Mouse (Mus musculus): ENCODE results near the gene Taf6l.

Taf6l gene

GRCm38 (mm10) chr19:8790171-8790570 lies 4.0 kb upstream of the Taf6l start:
- no peak for DNase-seq (ENCODE audit: low read depth)

DNA sequence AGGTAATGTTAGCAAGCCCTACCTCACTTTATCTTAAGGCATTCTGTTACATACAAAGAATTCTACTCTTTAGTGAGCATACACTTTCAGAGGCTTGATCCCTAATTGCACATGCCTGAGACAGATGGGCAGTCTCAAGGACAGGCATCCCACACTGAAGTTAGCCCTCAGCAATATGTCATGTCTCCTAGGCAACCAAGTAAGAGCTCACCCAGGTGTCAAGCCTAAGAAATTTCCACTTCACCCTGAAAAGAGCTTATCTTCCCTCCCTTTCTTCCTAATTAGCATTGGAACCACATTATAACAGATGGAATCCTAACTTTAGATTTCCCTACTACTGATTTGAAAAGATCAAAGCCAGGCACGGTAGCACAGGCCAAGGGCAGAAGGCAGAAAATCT lies 3.0 kb upstream of the Taf6l start:
- no peak for DNase-seq (ENCODE audit: low read depth)

- DNase-seq (ENCODE audit: low read depth), result no peak
Measured at GRCm38 (mm10) chr19:8788521-8788920, 2.3 kb upstream of the Taf6l start.

DNA sequence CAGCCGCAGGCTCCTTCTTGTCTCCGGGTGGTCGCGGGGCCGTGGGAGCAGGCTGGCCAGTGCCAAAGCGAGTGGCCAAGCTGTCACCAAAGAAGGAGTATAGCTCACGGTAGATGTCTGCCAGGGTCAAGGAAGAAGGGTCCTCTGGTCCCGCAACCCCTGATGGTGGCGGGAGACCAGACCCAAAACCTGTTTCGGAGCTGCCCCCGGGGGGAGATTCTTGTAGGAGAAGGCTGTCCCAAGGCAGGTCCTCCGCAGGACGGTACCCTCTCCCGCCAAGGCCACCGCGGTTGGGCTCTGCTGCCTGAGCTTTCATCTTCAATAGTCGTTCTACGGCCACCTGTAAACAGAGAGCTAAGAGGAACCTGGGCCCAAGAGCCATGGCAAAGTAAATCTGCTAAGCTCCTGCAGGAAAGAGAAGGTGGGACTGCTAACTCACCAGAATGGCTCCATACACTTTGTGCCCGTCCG lies 11.2 kb downstream of the Taf6l start:
- DNase-seq (ENCODE audit: low read depth), result peak; percentile 34

DNA sequence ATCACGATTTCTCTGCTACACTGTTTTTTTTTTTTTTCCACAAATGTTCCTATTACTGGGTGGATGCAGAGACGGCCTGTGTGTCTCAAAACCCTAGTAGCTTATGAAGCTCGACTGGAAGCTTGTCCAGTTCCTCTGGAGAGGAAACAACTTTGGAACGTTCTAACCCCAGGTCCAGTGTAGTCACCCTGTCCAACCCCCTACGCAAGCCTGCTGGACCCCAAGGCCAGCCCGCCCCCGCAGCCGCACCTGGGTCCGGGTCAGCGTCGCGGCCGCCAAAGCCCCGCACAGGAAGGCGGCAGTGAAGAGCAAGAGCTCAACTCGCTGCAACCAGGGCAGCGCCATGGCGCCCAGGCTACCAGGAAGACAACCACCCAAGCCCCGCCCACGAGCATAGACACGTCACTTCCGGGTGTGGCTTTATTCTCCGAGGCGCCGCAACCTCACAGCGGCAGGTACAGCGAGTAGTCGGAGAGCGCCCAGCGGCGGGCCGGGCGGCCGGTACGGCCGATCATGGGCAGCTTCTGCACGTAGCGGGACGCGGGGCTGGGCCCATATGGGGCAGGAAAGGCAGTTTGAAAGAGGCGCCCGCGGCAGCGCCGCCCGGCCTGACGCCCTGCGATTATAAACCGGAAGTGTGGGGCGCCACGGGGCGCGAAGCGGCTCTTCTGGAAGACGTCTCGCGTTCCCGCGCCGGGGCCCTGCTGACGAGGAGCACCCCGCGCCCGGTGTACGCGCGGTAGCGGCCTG lies 12.0 kb downstream of the Taf6l start, which contains the start of gene Tmem179b:
Gene Tmem179b (minus strand): TSS at position 382 of the 750 bp plus-strand sequence.
- peak; percentile 98 for DNase-seq (ENCODE audit: low read depth)

GRCm38 (mm10) chr19:8773409-8773808 lies 12.8 kb downstream of the Taf6l start:
- DNase-seq (ENCODE audit: low read depth), result peak; percentile 22

- DNase-seq (ENCODE audit: low read depth), result no peak
Measured at GRCm38 (mm10) chr19:8772996-8773395, 13.2 kb downstream of the Taf6l start.

- DNase-seq (ENCODE audit: low read depth), result no peak
Measured at GRCm38 (mm10) chr19:8770567-8771270, 15.5 kb downstream of the Taf6l start, which contains the start of gene Tmem223. Gene Tmem223, plus strand, starts transcription at chr19:8770996.

- no peak for DNase-seq (ENCODE audit: low read depth)
Measured at GRCm38 (mm10) chr19:8765562-8765961, 20.7 kb downstream of the Taf6l start.

DNA sequence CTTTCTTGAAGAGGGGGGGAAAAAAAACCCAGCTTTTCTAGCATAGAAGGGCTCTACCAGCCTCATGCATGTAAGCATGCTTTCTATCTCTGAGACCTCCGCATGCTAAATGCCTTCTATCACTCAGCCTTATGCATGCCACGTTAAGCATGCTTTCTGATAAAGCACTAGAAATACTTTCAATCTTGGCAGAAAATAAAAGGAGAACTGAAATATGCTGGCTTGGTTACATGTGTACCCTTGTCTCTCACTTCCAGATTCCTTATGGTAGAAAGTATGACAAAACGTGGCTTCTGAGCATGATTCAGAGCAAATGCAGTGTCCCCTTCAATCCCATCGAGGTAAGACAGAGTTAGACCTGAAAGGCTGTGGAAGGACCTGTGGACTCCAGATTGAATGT lies 22.9 kb downstream of the Taf6l start:
- DNase-seq (ENCODE audit: low read depth), result no peak

- no peak for DNase-seq (ENCODE audit: low read depth)
Measured at GRCm38 (mm10) chr19:8760757-8761156, 25.5 kb downstream of the Taf6l start.

- DNase-seq (ENCODE audit: low read depth), result no peak
Measured at GRCm38 (mm10) chr19:8758899-8759298, 27.3 kb downstream of the Taf6l start.

DNA sequence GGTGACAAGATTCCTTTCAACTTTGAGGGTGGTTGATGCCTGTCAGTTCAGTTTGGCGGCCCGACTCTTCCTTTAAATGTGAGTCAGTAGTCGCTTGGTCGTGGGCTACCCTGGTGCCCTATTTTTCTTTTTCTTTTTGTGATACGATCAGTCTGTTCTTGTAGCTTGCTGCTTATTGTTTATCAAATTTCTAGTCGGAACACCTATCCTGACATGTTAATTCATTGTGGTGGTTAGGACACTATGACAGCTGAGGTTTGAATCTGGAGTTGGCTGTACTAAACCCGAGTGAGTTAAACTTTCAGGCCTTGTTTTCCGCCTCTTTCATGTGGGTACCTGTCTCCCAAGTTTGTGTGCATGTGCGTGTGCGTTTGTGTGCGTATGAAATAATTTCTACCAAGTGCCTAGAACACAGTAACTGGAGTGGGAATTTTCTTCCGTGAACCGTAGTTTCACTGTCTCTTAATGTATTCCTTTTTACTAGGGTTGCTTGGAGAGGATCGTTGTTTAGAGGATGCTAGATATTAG lies 28.7 kb downstream of the Taf6l start:
- DNase-seq (ENCODE audit: low read depth), result peak; percentile 17

GRCm38 (mm10) chr19:8756635-8757387 lies 29.4 kb downstream of the Taf6l start, which contains the start of gene Nxf1:
Gene Nxf1, plus strand, starts transcription at chr19:8757073.
- peak; percentile 99 for DNase-seq (ENCODE audit: low read depth)

GRCm38 (mm10) chr19:8755652-8756051 lies 30.6 kb downstream of the Taf6l start:
- DNase-seq (ENCODE audit: low read depth), result peak; percentile 18

DNA sequence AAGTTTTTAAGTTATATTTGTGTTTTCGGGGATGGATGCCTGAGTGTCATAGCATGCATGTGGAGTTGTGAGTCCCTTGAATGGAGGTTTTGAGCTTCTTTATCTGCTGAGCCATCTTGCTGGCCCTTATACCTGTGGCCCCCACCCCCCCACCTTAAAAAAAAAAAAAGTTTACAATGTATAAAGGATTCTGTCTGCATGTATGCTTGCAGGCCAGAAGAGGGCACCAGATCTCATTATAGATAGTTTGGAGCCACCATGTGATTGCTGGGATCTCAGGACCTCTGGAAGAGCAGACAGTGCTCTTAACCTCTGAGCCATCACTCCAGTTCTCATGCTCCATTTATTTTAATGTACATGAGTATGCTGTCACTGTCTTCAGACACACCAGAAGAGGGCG lies 38.8 kb downstream of the Taf6l start:
- DNase-seq (ENCODE audit: low read depth), result peak; percentile 67

GRCm38 (mm10) chr19:8745382-8745781 lies 40.8 kb downstream of the Taf6l start:
- DNase-seq (ENCODE audit: low read depth), result no peak

GRCm38 (mm10) chr19:8742176-8742575 lies 44.0 kb downstream of the Taf6l start:
- no peak for DNase-seq (ENCODE audit: low read depth)

DNA sequence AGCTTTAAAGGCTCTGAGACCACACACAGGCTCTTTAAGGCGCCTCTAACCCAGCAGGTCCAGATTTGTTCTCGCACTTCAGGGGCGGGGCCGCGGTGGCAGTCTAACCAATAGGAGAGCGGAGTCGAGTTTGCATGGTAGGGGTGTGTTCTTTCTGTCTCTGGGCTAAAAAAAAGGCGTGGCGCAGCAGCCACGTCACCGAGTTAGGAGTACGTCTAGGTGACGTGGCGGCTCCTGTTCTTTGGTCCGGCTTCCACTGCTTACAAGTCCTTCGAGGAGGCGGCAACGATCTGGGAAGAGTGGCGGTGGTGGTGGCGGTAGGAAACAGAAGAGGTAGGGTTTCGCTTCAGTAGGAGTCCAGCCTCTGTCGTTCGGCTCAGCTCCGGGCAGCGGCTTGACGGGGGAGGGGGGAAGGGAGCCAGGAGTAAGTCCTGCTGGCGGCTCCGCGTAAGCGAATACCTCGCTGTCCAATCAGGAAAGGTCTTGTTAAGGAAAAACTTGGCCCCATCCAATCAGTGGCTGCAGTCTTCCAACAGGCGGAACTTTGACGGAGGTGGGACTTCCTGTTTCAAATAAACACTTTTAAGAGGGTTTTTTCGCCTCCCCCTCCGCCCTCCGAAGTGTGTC lies 44.9 kb downstream of the Taf6l start, which contains the start of gene Stx5a:
Gene Stx5a (plus strand): TSS at position 171 of the 627 bp plus-strand sequence.
- peak; percentile 99 for DNase-seq (ENCODE audit: low read depth)

DNA sequence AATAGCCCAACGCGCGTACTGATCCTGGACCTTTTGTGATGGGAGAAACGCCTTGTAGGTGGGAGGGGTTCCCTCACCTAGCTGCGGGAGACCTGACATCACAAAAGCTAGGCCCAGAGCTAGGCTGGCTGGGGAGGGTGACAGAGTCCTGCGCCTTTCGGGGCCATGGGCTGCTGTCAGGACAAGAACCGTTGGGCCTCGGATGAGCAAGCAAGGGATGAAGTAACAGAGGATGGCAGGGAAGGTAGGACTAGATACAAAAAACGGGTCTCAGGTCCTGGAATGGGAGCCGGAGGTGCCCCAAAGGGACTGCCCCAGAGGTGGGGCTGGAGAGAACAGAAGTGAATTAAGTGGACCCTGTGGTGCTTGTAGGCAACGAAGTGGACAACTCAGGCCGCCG lies 45.6 kb downstream of the Taf6l start, which contains the start of gene 1700092M07Rik:
Gene 1700092M07Rik (plus strand): TSS at position 116 of the 400 bp plus-strand sequence.
- DNase-seq (ENCODE audit: low read depth), result no peak

DNA sequence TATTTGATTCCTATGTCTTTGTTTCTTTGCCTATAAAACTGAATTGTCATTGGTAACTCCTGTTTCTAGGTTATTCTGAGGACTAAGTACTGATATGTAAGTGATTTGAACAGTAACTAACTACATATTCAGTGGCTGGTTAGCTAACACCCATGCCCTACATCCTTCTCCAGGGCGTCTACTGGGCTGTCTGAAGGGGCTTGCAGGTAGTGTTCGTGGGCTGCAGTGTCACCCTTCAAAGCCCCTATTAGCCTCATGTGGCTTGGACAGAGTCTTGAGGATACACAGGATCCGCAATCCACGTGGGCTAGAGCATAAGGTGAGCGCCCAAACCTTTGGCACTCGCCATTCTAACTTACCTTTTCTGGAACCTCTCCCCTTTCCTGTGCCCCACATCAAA lies 46.6 kb downstream of the Taf6l start:
- no peak for DNase-seq (ENCODE audit: low read depth)
